Mouse (Mus musculus) heart, postnatal 36 days (tissue): ENCODE measurements around the gene Trhr2. TPM values are rescaled to one million over a fixed set of nuclear protein-coding genes. Genes with fewer than 3 reads are reported as not detected.

Experiments
- DNase-seq, 2 experiments: peaks; one replicate each; pipeline ENCODE4 v3.0.0; 2021 to 2022
- intact Hi-C: fragments of 180-260 bp; cut with DNase I; formaldehyde crosslinking; loops from one replicate; pipeline ENCODE4 v1.15.1; 2025
- total RNA-seq, 2 experiments: library from RNA; stranded (reverse); gene quantifications; 2 replicates each; pipeline ENCODE4 v1.2.3; 2021

The Trhr2 gene
- total RNA-seq = not detected

GRCm38 (mm10) chr8:122360696-122361416 is at the start of gene Trhr2:
Gene Trhr2, minus strand, starts transcription at chr8:122360746.
- intact Hi-C loops = no loop called here
- no peak for DNase-seq

GRCm38 (mm10) chr8:122407678-122408077 is 47.1 kb upstream of the Trhr2 start:
- no peak for DNase-seq
- intact Hi-C loops = no loop called here

GRCm38 (mm10) chr8:122405146-122405805 is 44.7 kb upstream of the Trhr2 start:
- DNase-seq = no peak
- intact Hi-C loops = no loop called here

- DNase-seq = no peak
- intact Hi-C loops = no loop called here
Measured at GRCm38 (mm10) chr8:122398186-122398585, 37.6 kb upstream of the Trhr2 start.

GRCm38 (mm10) chr8:122395291-122395690 is 34.7 kb upstream of the Trhr2 start:
- intact Hi-C loops = no loop called here
- DNase-seq = no peak

GRCm38 (mm10) chr8:122393717-122394116 is 33.2 kb upstream of the Trhr2 start:
- DNase-seq = no peak
- intact Hi-C loops = no loop called here

- DNase-seq = no peak
- intact Hi-C loops = no loop called here
Measured at GRCm38 (mm10) chr8:122390758-122391157, 30.2 kb upstream of the Trhr2 start.

- intact Hi-C loops = no loop called here
- DNase-seq = no peak
Measured at GRCm38 (mm10) chr8:122389357-122389756, 28.8 kb upstream of the Trhr2 start.

GRCm38 (mm10) chr8:122383039-122383438 is 22.5 kb upstream of the Trhr2 start:
- intact Hi-C loops = no loop called here
- no peak for DNase-seq

- DNase-seq = peak; percentile 99 to 100
- intact Hi-C loops = loop anchor here (2.0 to 5.0 kb wide), 2 partner anchors 100 to 176 kb away; partner anchors contain the start of genes Ctu2, Piezo1 and Rnf166
Measured at GRCm38 (mm10) chr8:122376365-122377231, 16.1 kb upstream of the Trhr2 start, which contains the start of gene Zc3h18. Gene Zc3h18, plus strand, starts transcription at chr8:122376609.

GRCm38 (mm10) chr8:122375751-122376364 is 15.3 kb upstream of the Trhr2 start:
- intact Hi-C loops = loop anchor here (2.0 to 5.0 kb wide), 2 partner anchors 101 to 176 kb away; partner anchors contain the start of genes Ctu2, Piezo1 and Rnf166
- no peak for DNase-seq

- no peak for DNase-seq
- intact Hi-C loops = loop anchor here (5.0 kb wide), 1 partner anchor 177 kb away; the partner anchor contains the start of gene Piezo1
Measured at GRCm38 (mm10) chr8:122375320-122375719, 14.8 kb upstream of the Trhr2 start.

GRCm38 (mm10) chr8:122371706-122372105 is 11.2 kb upstream of the Trhr2 start:
- intact Hi-C loops = no loop called here
- no peak for DNase-seq

- peak; percentile 63 to 73 for DNase-seq
- intact Hi-C loops = loop anchor here (1.0 to 2.0 kb wide), 2 partner anchors 27 to 96 kb away; no protein-coding TSS in a partner anchor
Measured at GRCm38 (mm10) chr8:122369665-122370064, 9.1 kb upstream of the Trhr2 start.

GRCm38 (mm10) chr8:122368494-122368893 is 7.9 kb upstream of the Trhr2 start:
- intact Hi-C loops = loop anchor here (2.0 kb wide), 1 partner anchor 26 kb away; no protein-coding TSS in a partner anchor
- no peak for DNase-seq

GRCm38 (mm10) chr8:122362967-122363366 is 2.4 kb upstream of the Trhr2 start:
- no peak for DNase-seq
- intact Hi-C loops = no loop called here

GRCm38 (mm10) chr8:122362271-122362670 is 1.7 kb upstream of the Trhr2 start:
- intact Hi-C loops = no loop called here
- no peak for DNase-seq

GRCm38 (mm10) chr8:122359111-122359775 is 1.3 kb downstream of the Trhr2 start:
- intact Hi-C loops = no loop called here
- no peak for DNase-seq

GRCm38 (mm10) chr8:122357641-122358040 is 2.9 kb downstream of the Trhr2 start:
- intact Hi-C loops = no loop called here
- no peak for DNase-seq

GRCm38 (mm10) chr8:122357202-122357601 is 3.3 kb downstream of the Trhr2 start:
- no peak for DNase-seq
- intact Hi-C loops = no loop called here
